Mouse (Mus musculus): ENCODE measurements around the gene Rnf126. TPM values are rescaled to one million over a fixed set of nuclear protein-coding genes. Genes with fewer than 3 reads are reported as not detected.

The Rnf126 gene
- polyA plus RNA-seq, 1 experiment: 42.8 TPM

GRCm38 (mm10) chr10:79795905-79796304, 29.2 kb upstream of the Rnf126 start:
- TF ChIP-seq CTCF (IDR thresholded peaks at IDR 0.05; ENCODE audit: control insufficient read depth, insufficient read depth, low read length) (no peak), POLR2A (IDR thresholded peaks at IDR 0.05; ENCODE audit: borderline replicate concordance, control insufficient read depth, low read depth, low read length) (no peak)
- Histone ChIP-seq H3K27ac (ENCODE audit: control insufficient read depth, insufficient read depth, low read depth, low read length, poor library complexity) (no peak overlapping the region), H3K4me3 (replicated peaks; ENCODE audit: control insufficient read depth, low read depth, low read length) (no peak overlapping the region), H3K4me1 (ENCODE audit: control insufficient read depth, insufficient read depth, low read length) (peaks cover 7% of the 10 kb centered on the region; the same call in 1 of the 2 replicates)
- 91% methylated on average over 3 of the region's 3 CpGs for WGBS

- peak overlapping the region; percentile 75 for H3K4me3 ChIP-seq (replicated peaks; ENCODE audit: control insufficient read depth, low read depth, low read length)
- H3K27ac ChIP-seq (ENCODE audit: control insufficient read depth, insufficient read depth, low read depth, low read length, poor library complexity): peak overlapping the region; percentile 78
- TF ChIP-seq CTCF (IDR thresholded peaks at IDR 0.05; ENCODE audit: control insufficient read depth, insufficient read depth, low read length) (no peak), POLR2A (IDR thresholded peaks at IDR 0.05; ENCODE audit: borderline replicate concordance, control insufficient read depth, low read depth, low read length) (peak; percentile 47; the same call in 1 of the 2 replicates)
- peaks cover 11% of the 10 kb centered on the region for H3K4me1 ChIP-seq (ENCODE audit: control insufficient read depth, insufficient read depth, low read length)
- 25% methylated on average over 10 of the region's 10 CpGs for WGBS
Measured at GRCm38 (mm10) chr10:79794491-79794931, 27.8 kb upstream of the Rnf126 start.

GRCm38 (mm10) chr10:79793738-79794490, 27.2 kb upstream of the Rnf126 start:
- H3K4me3 ChIP-seq (replicated peaks; ENCODE audit: control insufficient read depth, low read depth, low read length): peak overlapping the region; percentile 75
- WGBS: 13% methylated on average over 38 of the region's 38 CpGs
- peaks cover 12% of the 10 kb centered on the region for H3K4me1 ChIP-seq (ENCODE audit: control insufficient read depth, insufficient read depth, low read length)
- TF ChIP-seq POLR2A (IDR thresholded peaks at IDR 0.05; ENCODE audit: borderline replicate concordance, control insufficient read depth, low read depth, low read length): no peak
- no peak for TF ChIP-seq CTCF (IDR thresholded peaks at IDR 0.05; ENCODE audit: control insufficient read depth, insufficient read depth, low read length)
- peak overlapping the region; percentile 78 for H3K27ac ChIP-seq (ENCODE audit: control insufficient read depth, insufficient read depth, low read depth, low read length, poor library complexity)

DNA sequence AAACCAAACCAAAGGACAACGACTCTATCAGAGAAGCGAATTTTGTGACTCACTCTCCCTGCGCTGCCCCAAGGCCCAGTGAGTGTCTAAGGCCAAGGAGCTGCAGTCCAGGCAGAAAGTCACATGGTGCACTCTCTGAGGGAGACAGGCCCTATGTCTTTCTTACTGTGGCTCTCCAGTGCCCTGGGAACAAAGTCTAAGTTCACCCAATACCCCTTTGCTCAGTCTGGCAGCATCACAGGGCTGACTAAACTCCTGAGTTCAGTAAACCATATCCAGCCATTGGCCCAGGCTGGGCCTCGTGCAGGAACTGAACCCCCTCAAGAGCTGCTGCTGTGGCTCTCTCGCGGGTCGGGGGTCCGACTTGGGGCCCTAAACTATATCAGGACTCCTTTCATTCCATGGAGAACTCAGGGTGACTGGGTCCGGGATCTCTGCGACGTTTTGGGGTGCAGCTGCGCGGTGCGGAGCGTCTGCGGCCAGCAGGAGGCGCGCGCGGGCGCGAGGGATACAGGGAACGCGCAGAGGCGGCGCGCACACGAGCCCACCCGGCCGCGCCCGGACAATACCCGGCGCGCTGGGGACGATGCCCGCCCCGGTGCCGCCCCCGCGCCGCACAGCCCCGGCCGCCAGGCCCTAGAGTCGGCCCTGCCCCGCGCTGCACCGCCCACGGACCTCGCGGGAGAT, 26.4 kb upstream of the Rnf126 start, which contains the start of gene Palm:
Gene Palm (plus strand): TSS at position 522 of the 687 bp plus-strand sequence.
- peaks cover 14% of the 10 kb centered on the region for H3K4me1 ChIP-seq (ENCODE audit: control insufficient read depth, insufficient read depth, low read length)
- H3K27ac ChIP-seq (ENCODE audit: control insufficient read depth, insufficient read depth, low read depth, low read length, poor library complexity): peak within 1 kb of the TSS; percentile 78
- TF ChIP-seq CTCF (IDR thresholded peaks at IDR 0.05; ENCODE audit: control insufficient read depth, insufficient read depth, low read length) (peak; percentile 86), POLR2A (IDR thresholded peaks at IDR 0.05; ENCODE audit: borderline replicate concordance, control insufficient read depth, low read depth, low read length) (no peak)
- WGBS: 5% methylated on average over 51 of the region's 51 CpGs
- H3K4me3 ChIP-seq (replicated peaks; ENCODE audit: control insufficient read depth, low read depth, low read length): peak within 1 kb of the TSS; percentile 75

DNA sequence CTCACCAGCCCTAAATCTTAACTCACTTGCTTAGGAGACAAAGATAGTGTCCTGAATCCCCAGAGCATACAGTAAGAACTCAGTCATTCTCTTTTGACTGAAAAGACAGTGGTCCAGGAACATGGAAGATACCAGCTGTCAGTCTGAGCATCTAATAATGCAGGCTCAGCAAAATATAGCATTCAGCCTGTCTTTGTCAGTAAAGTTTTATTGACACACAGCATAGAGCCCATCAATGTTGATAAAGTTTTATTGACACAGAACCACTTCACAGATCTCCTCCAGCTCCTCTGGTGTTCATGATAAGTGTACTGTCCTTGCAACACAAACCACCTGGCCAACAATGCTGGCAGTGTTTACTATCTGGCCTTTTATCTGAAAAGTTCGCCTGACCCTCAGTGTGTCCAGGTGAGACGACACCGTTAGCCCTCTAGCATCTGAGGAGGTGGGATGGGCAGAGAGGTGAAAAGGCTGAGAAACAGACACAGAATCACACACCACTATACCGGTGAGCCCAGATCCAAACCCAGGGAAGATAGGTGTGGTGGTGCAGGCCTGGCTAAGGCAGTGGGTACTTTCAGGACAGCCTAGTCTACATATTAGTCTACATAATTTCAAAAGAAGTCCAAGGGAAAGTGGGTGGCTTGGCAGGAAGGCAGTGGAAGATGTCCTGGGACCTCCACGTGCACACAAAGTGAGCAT, 25.7 kb upstream of the Rnf126 start:
- 80% methylated on average over 5 of the region's 5 CpGs for WGBS
- Histone ChIP-seq H3K4me3 (replicated peaks; ENCODE audit: control insufficient read depth, low read depth, low read length) (no peak overlapping the region), H3K4me1 (ENCODE audit: control insufficient read depth, insufficient read depth, low read length) (peaks cover 14% of the 10 kb centered on the region), H3K27ac (ENCODE audit: control insufficient read depth, insufficient read depth, low read depth, low read length, poor library complexity) (no peak overlapping the region)
- TF ChIP-seq CTCF (IDR thresholded peaks at IDR 0.05; ENCODE audit: control insufficient read depth, insufficient read depth, low read length) (no peak), POLR2A (IDR thresholded peaks at IDR 0.05; ENCODE audit: borderline replicate concordance, control insufficient read depth, low read depth, low read length) (no peak)

GRCm38 (mm10) chr10:79790861-79791260, 24.1 kb upstream of the Rnf126 start, which contains the start of gene Prss57:
TSS of gene Prss57 (minus strand) at chr10:79790961.
- Histone ChIP-seq H3K4me1 (ENCODE audit: control insufficient read depth, insufficient read depth, low read length) (peaks cover 16% of the 10 kb centered on the region), H3K4me3 (replicated peaks; ENCODE audit: control insufficient read depth, low read depth, low read length) (no peak within 1 kb of the TSS), H3K27ac (ENCODE audit: control insufficient read depth, insufficient read depth, low read depth, low read length, poor library complexity) (peak within 1 kb of the TSS; percentile 59)
- TF ChIP-seq POLR2A (IDR thresholded peaks at IDR 0.05; ENCODE audit: borderline replicate concordance, control insufficient read depth, low read depth, low read length): no peak
- 32% methylated on average over 4 of the region's 4 CpGs for WGBS

DNA sequence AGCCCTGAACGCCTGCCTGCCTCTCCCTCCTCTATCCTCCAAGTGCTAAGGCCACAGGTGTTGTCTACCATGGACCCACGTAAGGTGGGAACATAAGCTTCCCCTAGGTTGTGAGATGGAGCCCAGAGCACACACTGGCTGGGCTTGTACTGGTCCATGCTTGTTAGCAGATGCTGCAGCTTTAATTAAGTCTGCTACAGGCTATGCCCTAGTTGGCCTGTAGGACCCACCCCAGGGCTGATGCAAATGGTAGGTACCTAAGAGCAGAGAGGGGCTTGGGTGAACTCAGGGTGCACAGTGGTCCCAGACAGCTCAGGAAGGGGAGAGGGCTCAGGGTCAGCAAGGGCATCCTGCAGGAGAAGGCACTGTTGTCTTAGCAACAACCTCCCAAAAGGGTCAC, 22.8 kb upstream of the Rnf126 start:
- H3K4me3 ChIP-seq (replicated peaks; ENCODE audit: control insufficient read depth, low read depth, low read length): no peak overlapping the region
- TF ChIP-seq CTCF (IDR thresholded peaks at IDR 0.05; ENCODE audit: control insufficient read depth, insufficient read depth, low read length) (no peak), POLR2A (IDR thresholded peaks at IDR 0.05; ENCODE audit: borderline replicate concordance, control insufficient read depth, low read depth, low read length) (no peak)
- peaks cover 14% of the 10 kb centered on the region for H3K4me1 ChIP-seq (ENCODE audit: control insufficient read depth, insufficient read depth, low read length)
- WGBS: 54% methylated on average over 2 of the region's 2 CpGs
- peak overlapping the region; percentile 59; the same call in 1 of the 2 replicates for H3K27ac ChIP-seq (ENCODE audit: control insufficient read depth, insufficient read depth, low read depth, low read length, poor library complexity)
